Mouse (Mus musculus) small intestine, adult 2 months (tissue): Measurements from ENCODE around the gene Olfr539. TPM values are rescaled to one million over a fixed set of nuclear protein-coding genes. Genes with fewer than 3 reads are reported as not detected.

Experiments used
- H3K27ac ChIP-seq: fragments of 200-500 bp; 2 replicates; pipeline ENCODE4 v1.5.1; 2012; ENCODE audit warnings: low read depth, low read length, control low read depth, inconsistent platforms; ENCODE audit not compliant: insufficient read depth
- H3K27me3 ChIP-seq: fragments of 200-500 bp; 2 replicates; pipeline ENCODE4 v1.6.1; 2012; ENCODE audit warnings: mild to moderate bottlenecking, moderate library complexity, low read length, inconsistent platforms; ENCODE audit not compliant: control insufficient read depth, insufficient read depth
- H3K36me3 ChIP-seq: fragments of 200-500 bp; 2 replicates; pipeline ENCODE4 v1.6.1; 2012; ENCODE audit warnings: mild to moderate bottlenecking, low read length, control low read depth, inconsistent platforms; ENCODE audit not compliant: control insufficient read depth, insufficient read depth
- H3K4me1 ChIP-seq: fragments of 200-500 bp; 2 replicates; pipeline ENCODE4 v1.6.1; 2012; ENCODE audit warnings: low read length, inconsistent platforms, mixed read lengths; ENCODE audit not compliant: control insufficient read depth, insufficient read depth, insufficient read length
- H3K4me3 ChIP-seq: fragments of 200-500 bp; 2 replicates; pipeline ENCODE4 v1.5.1; 2012; ENCODE audit warnings: low read depth, mild to moderate bottlenecking, control low read depth, inconsistent platforms, low read length, moderate library complexity
- CTCF ChIP-seq: fragments of 200-500 bp; IDR thresholded peaks from 2 replicates; pipeline ENCODE4 v1.5.1; 2012; ENCODE audit warnings: low read depth, mild to moderate bottlenecking, control low read depth, inconsistent platforms, low read length, moderate library complexity, mixed read lengths; ENCODE audit not compliant: insufficient replicate concordance, insufficient read length; ENCODE audit errors: extremely low read depth
- POLR2A ChIP-seq: fragments of 200-500 bp; IDR thresholded peaks from 2 replicates; pipeline ENCODE4 v1.6.1; 2012; ENCODE audit warnings: low read depth, mild to moderate bottlenecking, control low read depth, inconsistent platforms, low read length, moderate library complexity
- WGBS: fragments of 180-500 bp; shearing (Covaris S2); methylation state at CpG from one replicate; pipeline ENCODE4 v1.1.7; 2018; 5-methylcytosine and 5-hydroxymethylcytosine counted together
- polyA plus RNA-seq: library from polyadenylated mRNA; depleted of rRNA; stranded (reverse); fragments of >200 nt; gene quantifications from 2 replicates; pipeline ENCODE4 v1.2.3, GENCODE M21; 2012; rRNA removed

Olfr539 gene
- polyA plus RNA-seq, 1 experiment = not detected

GRCm38 (mm10) chr7:140696967-140697366 is 37.2 kb downstream of the Olfr539 start, which contains the start of gene Olfr541:
Gene Olfr541 (plus strand): TSS chr7:140697267.
- Histone ChIP-seq H3K27ac (no peak within 1 kb of the TSS), H3K4me1 (no peaks in the 10 kb centered on the region), H3K27me3 (no peaks in the 10 kb centered on the region), H3K4me3 (no peak within 1 kb of the TSS), H3K36me3 (no peaks in the 10 kb centered on the region)
- TF ChIP-seq POLR2A (no peak), CTCF (no peak)

- Histone ChIP-seq H3K27me3 (no peaks in the 10 kb centered on the region), H3K4me1 (no peaks in the 10 kb centered on the region), H3K27ac (no peak overlapping the region), H3K4me3 (no peak overlapping the region), H3K36me3 (no peaks in the 10 kb centered on the region)
- 70% methylated on average over 2 of the region's 2 CpGs for WGBS
- no peak for TF ChIP-seq POLR2A
- no peak for TF ChIP-seq CTCF
Observed at GRCm38 (mm10) chr7:140706348-140706747, 46.6 kb downstream of the Olfr539 start.

- Histone ChIP-seq H3K27me3 (no peaks in the 10 kb centered on the region), H3K27ac (no peak overlapping the region), H3K4me3 (no peak overlapping the region), H3K4me1 (no peaks in the 10 kb centered on the region), H3K36me3 (no peaks in the 10 kb centered on the region)
- WGBS = 66% methylated on average over 6 of the region's 6 CpGs
- TF ChIP-seq POLR2A (no peak), CTCF (no peak)
Observed at GRCm38 (mm10) chr7:140707536-140708284, 48.0 kb downstream of the Olfr539 start.

DNA sequence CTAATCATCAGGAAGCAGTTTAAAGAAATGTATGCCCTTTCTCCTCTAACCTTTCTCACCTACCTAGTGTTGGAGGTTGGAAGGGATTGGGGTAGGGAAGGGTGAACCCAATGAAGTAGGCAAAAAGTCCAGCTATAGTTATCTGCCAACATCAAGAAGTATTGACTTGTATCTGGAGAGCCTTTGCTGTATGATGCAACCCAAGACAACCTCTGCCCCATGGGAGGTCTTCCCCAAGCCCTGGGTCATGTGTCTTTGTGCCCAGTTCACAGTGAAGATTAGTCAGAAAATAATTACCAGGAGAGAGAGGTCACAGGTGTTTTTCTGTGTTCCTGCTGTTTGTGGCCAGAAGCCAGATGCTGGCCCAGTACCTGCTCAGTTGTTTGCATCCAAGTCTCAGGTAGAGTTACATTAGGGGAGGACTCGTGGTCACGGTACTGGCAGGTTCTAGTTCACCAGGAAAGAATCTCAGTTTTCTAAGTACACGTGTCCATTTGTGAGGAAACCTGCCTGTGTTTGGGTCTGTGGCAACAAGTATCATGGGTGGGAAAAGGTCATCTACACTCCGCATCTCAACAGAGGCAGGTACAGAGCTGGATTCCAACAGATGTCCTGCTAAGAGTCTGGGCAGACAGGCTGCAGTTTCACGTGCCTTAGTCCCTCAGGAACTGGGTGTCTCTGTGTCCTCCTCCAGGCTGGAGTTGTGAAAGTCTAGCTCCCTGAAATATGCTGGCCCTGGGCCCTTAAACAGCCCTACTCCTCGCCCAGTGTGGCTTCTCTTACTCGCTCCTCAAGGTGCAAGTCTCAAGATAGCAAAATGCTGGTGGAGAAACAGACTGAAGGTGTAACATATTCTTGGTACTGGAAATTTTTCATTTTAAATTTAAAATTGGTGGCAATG is 57.7 kb downstream of the Olfr539 start:
- no peaks in the 10 kb centered on the region for H3K27me3 ChIP-seq
- no peak overlapping the region for H3K27ac ChIP-seq
- no peaks in the 10 kb centered on the region; the same call in 1 of the 2 replicates for H3K4me1 ChIP-seq
- no peak for TF ChIP-seq POLR2A
- no peak for TF ChIP-seq CTCF
- WGBS = 77% methylated on average over 7 of the region's 7 CpGs
- H3K4me3 ChIP-seq = no peak overlapping the region
- H3K36me3 ChIP-seq = no peaks in the 10 kb centered on the region

DNA sequence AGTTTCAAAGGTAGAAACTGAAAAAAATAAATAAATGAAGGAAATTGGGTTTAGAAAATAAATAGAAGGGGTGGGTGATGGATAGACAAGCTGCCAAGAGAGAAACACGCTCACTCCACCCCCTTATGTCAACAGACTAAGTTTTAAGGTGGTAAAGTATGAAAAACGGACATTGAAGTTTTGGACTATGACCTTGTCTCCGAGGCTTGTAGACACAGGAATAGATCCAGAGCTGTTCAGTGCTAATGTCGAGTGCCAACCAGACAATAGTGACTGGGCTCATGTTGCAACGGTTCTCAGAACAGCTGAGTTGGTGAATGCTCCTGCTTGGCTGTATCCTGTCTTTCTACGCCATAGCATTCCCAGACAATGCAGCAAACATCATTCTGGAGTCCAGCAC is 61.4 kb downstream of the Olfr539 start:
- H3K36me3 ChIP-seq = no peaks in the 10 kb centered on the region
- H3K27ac ChIP-seq = no peak overlapping the region
- 29% methylated on average over 6 of the region's 6 CpGs for WGBS
- H3K27me3 ChIP-seq = no peaks in the 10 kb centered on the region
- no peak overlapping the region for H3K4me3 ChIP-seq
- TF ChIP-seq POLR2A (no peak), CTCF (no peak)
- no peaks in the 10 kb centered on the region; the same call in 1 of the 2 replicates for H3K4me1 ChIP-seq

DNA sequence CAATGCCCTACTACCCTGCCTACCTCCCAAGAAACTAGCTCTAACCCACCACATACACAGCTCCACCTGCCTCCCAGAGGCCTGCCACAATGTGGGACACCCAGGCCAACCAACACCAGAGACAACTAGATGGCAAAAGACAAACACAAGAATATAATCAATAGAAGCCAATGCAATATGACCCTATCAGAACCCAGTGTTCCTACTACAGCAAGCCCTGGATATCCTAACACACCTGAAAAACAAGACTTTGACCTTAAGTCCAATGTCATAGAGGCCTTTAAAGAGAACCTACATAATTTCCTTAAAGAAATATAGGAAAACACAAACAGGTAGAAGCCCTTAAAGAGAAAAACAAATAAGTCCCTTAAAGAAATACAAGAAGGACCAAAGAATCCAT is 65.8 kb downstream of the Olfr539 start:
- Histone ChIP-seq H3K36me3 (no peaks in the 10 kb centered on the region), H3K27ac (no peak overlapping the region), H3K4me1 (no peaks in the 10 kb centered on the region; the same call in 1 of the 2 replicates), H3K4me3 (no peak overlapping the region), H3K27me3 (no peaks in the 10 kb centered on the region)
- no peak for TF ChIP-seq POLR2A
- TF ChIP-seq CTCF = no peak

Other genes with a start within 250 kb of the Olfr539 start
- gene Olfr532, start 238.3 kb upstream of the Olfr539 start, polyA plus RNA-seq = not detected in 2 replicates
- not detected in 2 replicates for gene Olfr533, start 196.6 kb upstream of the Olfr539 start, polyA plus RNA-seq
- gene Olfr535, start 175.7 kb upstream of the Olfr539 start, polyA plus RNA-seq = not detected in 2 replicates
- not detected in 2 replicates for gene Olfr536, start 152.5 kb upstream of the Olfr539 start, polyA plus RNA-seq
- gene Olfr538, start 92.0 kb upstream of the Olfr539 start, polyA plus RNA-seq = not detected in 2 replicates
- gene Olfr46, start 58.7 kb upstream of the Olfr539 start, polyA plus RNA-seq = not detected in 2 replicates
- not detected in 2 replicates for gene Olfr61, start 31.0 kb upstream of the Olfr539 start, polyA plus RNA-seq
- gene Olfr53, start 13.5 kb upstream of the Olfr539 start, polyA plus RNA-seq = not detected in 2 replicates
- not detected in 2 replicates for gene Olfr45, start 22.0 kb downstream of the Olfr539 start, polyA plus RNA-seq
- gene Olfr541, start 37.3 kb downstream of the Olfr539 start, polyA plus RNA-seq = not detected in 2 replicates
- gene Cyp2e1, start 103.8 kb downstream of the Olfr539 start, polyA plus RNA-seq = 0.09 and 0.13 TPM in 2 replicates
- not detected in 2 replicates for gene Syce1, start 127.9 kb downstream of the Olfr539 start, polyA plus RNA-seq
- not detected in 2 replicates for gene Zfp941, start 162.2 kb downstream of the Olfr539 start, polyA plus RNA-seq
- 36.7 and 37.3 TPM in 2 replicates for gene Urah, start 175.1 kb downstream of the Olfr539 start, polyA plus RNA-seq
- not detected in 2 replicates for gene Scgb1c1, start 185.6 kb downstream of the Olfr539 start, polyA plus RNA-seq
- gene Odf3, start 187.9 kb downstream of the Olfr539 start, polyA plus RNA-seq = not detected in 2 replicates
- gene Gm45785, start 196.4 kb downstream of the Olfr539 start, polyA plus RNA-seq = not detected in 2 replicates
- 47.5 and 95.5 TPM in 2 replicates for gene Ric8a, start 197.0 kb downstream of the Olfr539 start, polyA plus RNA-seq
- gene Bet1l, start 197.6 kb downstream of the Olfr539 start, polyA plus RNA-seq = 10.4 and 17.1 TPM in 2 replicates
- gene Psmd13, start 222.0 kb downstream of the Olfr539 start, polyA plus RNA-seq = 33.5 and 55.7 TPM in 2 replicates
- gene Sirt3, start 222.4 kb downstream of the Olfr539 start, polyA plus RNA-seq = 13.6 and 20.4 TPM in 2 replicates
- 1.1 and 1.2 TPM in 2 replicates for gene Cox8b, start 240.5 kb downstream of the Olfr539 start, polyA plus RNA-seq